Mouse (Mus musculus): ENCODE results near the gene Stx18.

DNA sequence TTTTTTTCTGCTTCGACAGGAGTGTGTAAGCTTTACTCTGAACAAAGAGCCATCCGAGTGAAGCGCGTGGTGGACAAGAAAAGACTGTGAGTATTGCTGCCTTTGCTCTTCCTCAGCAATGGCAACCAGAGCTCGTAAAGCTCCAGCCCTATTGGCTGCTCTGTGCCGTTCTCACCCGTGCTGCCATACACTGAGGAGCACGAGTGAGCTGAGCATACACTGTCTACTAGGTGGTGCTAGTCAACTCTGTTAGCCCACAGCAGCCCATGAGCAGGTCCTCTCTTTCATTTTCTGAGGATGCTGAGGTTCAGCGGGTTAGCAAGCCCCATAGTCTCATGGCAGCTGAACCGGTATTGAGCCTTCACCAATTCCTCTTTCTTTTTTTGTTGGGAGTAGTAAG, 68.3 kb downstream of the Stx18 start:
- TF ChIP-seq CTCF (IDR thresholded peaks at IDR 0.05; ENCODE audit: extremely low read depth, insufficient read depth, insufficient read length, insufficient replicate concordance) (no peak), POLR2A (IDR thresholded peaks at IDR 0.05; ENCODE audit: low read depth, low read length) (no peak)

All from spleen, adult 2 months (tissue).